Mouse (Mus musculus) heart, embryonic 15.5 days (tissue): ENCODE measurements around the gene Abca15. TPM values are rescaled to one million over a fixed set of nuclear protein-coding genes. Genes with fewer than 3 reads are reported as not detected.
A peak's percentile ranks its signal among the peaks of the same experiment; 100 is the strongest.
"Not testable (repeated sequence)": the region's sequence is repeated elsewhere in the genome, so short reads cannot be mapped to it uniquely, and the experiment has no call there.

Experiments
- ATAC-seq: fragments of 200-750 bp; cut with Nextera tagmentation; replicated peaks from 2 replicates; pipeline ENCODE4 v1.8.0; 2017; ENCODE audit warnings: low read depth, moderate TSS enrichment; ENCODE audit not compliant: insufficient number of reproducible peaks, insufficient read depth, low FRiP score
- H3K27ac ChIP-seq: fragments of 300-500 bp; sonication (generic); 2 replicates; pipeline ENCODE4 v1.5.1; 2015; ENCODE audit warnings: mild to moderate bottlenecking, inconsistent platforms
- H3K27me3 ChIP-seq: fragments of 300-500 bp; sonication (generic); 2 replicates; pipeline ENCODE4 v1.6.1; 2015; ENCODE audit warnings: inconsistent platforms
- H3K36me3 ChIP-seq: fragments of 300-500 bp; sonication (generic); 2 replicates; pipeline ENCODE4 v1.6.1; 2015; ENCODE audit warnings: mild to moderate bottlenecking, inconsistent platforms
- H3K4me1 ChIP-seq: fragments of 300-500 bp; sonication (generic); replicated peaks from 2 replicates; pipeline ENCODE4 v1.6.1; 2015; ENCODE audit warnings: inconsistent platforms
- H3K4me2 ChIP-seq: fragments of 300-500 bp; sonication (generic); 2 replicates; pipeline ENCODE4 v1.6.1; 2015; ENCODE audit warnings: inconsistent platforms, mild to moderate bottlenecking, moderate library complexity
- H3K4me3 ChIP-seq: fragments of 300-500 bp; sonication (generic); 2 replicates; pipeline ENCODE4 v1.5.1; 2015; ENCODE audit warnings: mild to moderate bottlenecking, inconsistent platforms
- H3K9ac ChIP-seq: fragments of 300-500 bp; sonication (generic); 2 replicates; pipeline ENCODE4 v1.6.1; 2015; ENCODE audit warnings: mild to moderate bottlenecking, inconsistent platforms
- H3K9me3 ChIP-seq: fragments of 300-500 bp; sonication (generic); replicated peaks from 2 replicates; pipeline ENCODE4 v1.6.1; 2016; ENCODE audit warnings: inconsistent platforms
- WGBS: fragments of 180-500 bp; shearing (Covaris S2); methylation state at CpG from one replicate; pipeline ENCODE4 v1.1.7; 2015; ENCODE audit warnings: mixed read lengths; 5-methylcytosine and 5-hydroxymethylcytosine counted together
- polyA plus RNA-seq: library from polyadenylated mRNA; unstranded; fragments of >200 nt; fragmentation: Nextera tagmentation; extraction: Ambion mirVana; gene quantifications from 2 replicates; pipeline ENCODE4 v1.2.1, GENCODE M21; 2015

Abca15 gene
- polyA plus RNA-seq: 0.15 TPM in 1 of 2 replicates, not detected in the other

DNA sequence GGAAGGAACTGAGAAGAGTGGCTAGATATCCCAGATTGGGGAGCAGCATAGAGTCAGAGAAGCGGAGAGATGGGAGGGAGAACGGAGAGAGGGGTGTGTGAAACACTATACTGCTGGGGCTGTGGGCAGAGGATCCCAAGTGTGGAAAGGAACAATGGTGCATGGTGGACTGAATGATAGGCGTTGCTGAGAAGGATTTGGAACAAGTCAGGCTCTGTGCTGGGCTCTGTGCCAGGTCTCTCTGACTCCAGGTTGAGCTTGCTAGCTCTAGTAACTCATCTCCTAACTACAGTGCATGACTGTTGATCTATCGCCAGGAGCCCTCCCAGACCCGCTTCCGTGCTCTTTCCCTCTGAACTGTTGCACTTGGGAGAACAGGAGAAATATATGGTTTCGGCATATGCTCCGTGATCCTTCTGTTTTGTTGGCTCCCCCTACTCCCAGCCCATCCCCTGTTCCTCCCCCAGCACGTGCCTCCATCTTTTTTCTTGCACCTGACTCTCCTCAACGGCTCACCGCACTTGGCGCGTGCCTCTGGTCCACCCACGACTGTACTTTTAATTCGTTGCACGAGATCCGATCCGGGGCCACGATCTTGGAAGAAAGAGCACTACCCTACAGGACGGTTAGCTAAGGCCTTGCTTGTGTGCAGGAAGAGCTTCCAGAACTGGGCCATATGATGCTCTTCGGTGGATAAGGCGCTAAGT lies at the start of gene Abca15:
Abca15 (plus strand) TSS at position 584 of the 707 bp plus-strand sequence.
- Histone ChIP-seq H3K27ac (no peak within 1 kb of the TSS), H3K4me2 (peak within 1 kb of the TSS; percentile 62), H3K9ac (0 out of 2 replicates have a peak within 1 kb of the TSS, but pooled peaks have one; percentile 7), H3K36me3 (no peaks in the 10 kb centered on the region), H3K9me3 (no peaks in the 10 kb centered on the region), H3K4me3 (peak within 1 kb of the TSS; percentile 25), H3K4me1 (peaks cover 6% of the 10 kb centered on the region), H3K27me3 (peaks cover 3% of the 10 kb centered on the region; the same call in 1 of the 2 replicates)
- 69% methylated on average over 22 of the region's 22 CpGs for WGBS
- peak; percentile 22; the same call in 1 of the 2 replicates for ATAC-seq

GRCm38 (mm10) chr7:120285286-120285685 lies 43.2 kb upstream of the Abca15 start:
- Histone ChIP-seq H3K36me3 (no peaks in the 10 kb centered on the region), H3K9ac (no peak overlapping the region), H3K27ac (no peak overlapping the region), H3K4me2 (no peak overlapping the region), H3K27me3 (no peaks in the 10 kb centered on the region), H3K9me3 (no peaks in the 10 kb centered on the region), H3K4me3 (no peak overlapping the region), H3K4me1 (no peaks in the 10 kb centered on the region)
- 55% methylated on average over 3 of the region's 3 CpGs for WGBS
- ATAC-seq: no peak

DNA sequence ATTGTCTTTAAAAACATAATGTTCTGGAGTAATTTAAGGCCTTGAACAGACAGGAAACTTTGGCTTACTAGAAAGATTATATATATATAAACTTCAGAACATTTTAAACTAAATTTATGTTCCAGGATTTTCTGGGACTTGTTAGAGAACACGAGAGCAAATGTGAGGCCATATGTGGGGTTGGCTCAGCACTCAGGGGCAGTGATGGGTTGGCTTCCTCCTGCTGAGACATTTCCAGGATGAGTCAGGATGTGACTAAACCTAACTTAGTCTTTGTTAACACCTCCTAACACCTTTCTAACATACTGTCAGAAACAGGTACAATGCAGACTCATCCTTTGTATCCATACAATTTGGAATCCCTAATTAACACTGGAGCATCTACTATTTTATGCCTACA lies 12.4 kb upstream of the Abca15 start:
- Histone ChIP-seq H3K4me2 (no peak overlapping the region), H3K4me1 (no peaks in the 10 kb centered on the region), H3K9ac (no peak overlapping the region), H3K9me3 (no peaks in the 10 kb centered on the region), H3K4me3 (no peak overlapping the region), H3K27me3 (no peaks in the 10 kb centered on the region), H3K36me3 (no peaks in the 10 kb centered on the region), H3K27ac (no peak overlapping the region)
- WGBS: 55% methylated on average over 1 of the region's 1 CpGs
- ATAC-seq: no peak

GRCm38 (mm10) chr7:120322963-120323362 lies 5.5 kb upstream of the Abca15 start:
- Histone ChIP-seq H3K4me1 (peaks cover 4% of the 10 kb centered on the region), H3K36me3 (no peaks in the 10 kb centered on the region), H3K4me2 (no peak overlapping the region), H3K9me3 (no peaks in the 10 kb centered on the region), H3K27me3 (no peaks in the 10 kb centered on the region), H3K9ac (no peak overlapping the region), H3K4me3 (no peak overlapping the region), H3K27ac (no peak overlapping the region)
- WGBS: 43% methylated on average over 4 of the region's 4 CpGs
- no peak for ATAC-seq

DNA sequence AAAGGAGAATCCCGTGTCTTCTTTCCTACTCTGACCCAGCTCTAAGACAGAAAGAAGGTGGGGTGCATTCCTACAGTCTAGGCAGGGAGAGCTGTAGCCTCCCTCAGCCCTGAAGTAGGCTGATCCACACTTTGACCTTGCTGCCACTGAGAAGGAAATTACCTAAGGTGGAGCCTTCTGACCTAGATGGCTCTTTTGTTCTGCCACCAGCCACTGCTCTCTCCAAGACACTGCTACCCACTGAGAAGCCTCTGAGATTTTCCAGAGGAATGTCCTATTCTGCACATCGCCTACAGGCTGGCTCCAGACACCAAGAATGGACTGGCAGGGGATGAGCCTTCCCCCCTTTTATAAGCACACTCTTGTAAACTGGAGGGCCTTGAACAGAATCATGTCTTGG lies 2.6 kb upstream of the Abca15 start:
- 67% methylated on average over 2 of the region's 2 CpGs for WGBS
- H3K9me3 ChIP-seq, H3K4me3 ChIP-seq, ATAC-seq, H3K9ac ChIP-seq, H3K27ac ChIP-seq, H3K4me1 ChIP-seq, H3K36me3 ChIP-seq, H3K27me3 ChIP-seq, H3K4me2 ChIP-seq: not testable (repeated sequence)

GRCm38 (mm10) chr7:120327220-120328073 lies 1.0 kb upstream of the Abca15 start:
- no peak for ATAC-seq

GRCm38 (mm10) chr7:120361159-120361558 lies 32.7 kb downstream of the Abca15 start:
- no peak for ATAC-seq
- WGBS: 39% methylated on average over 13 of the region's 13 CpGs
- no peaks in the 10 kb centered on the region for H3K4me1 ChIP-seq

More at GRCm38 (mm10) chr7:120327220-120328073, 1.0 kb upstream of the Abca15 start:
- Histone ChIP-seq H3K36me3 (no peaks in the 10 kb centered on the region), H3K4me1 (peaks cover 6% of the 10 kb centered on the region), H3K27ac (no peak overlapping the region), H3K4me2 (peak overlapping the region; percentile 62), H3K4me3 (peak overlapping the region; percentile 25), H3K9ac (0 out of 2 replicates have a peak overlapping the region, but pooled peaks have one; percentile 7), H3K27me3 (peaks cover 3% of the 10 kb centered on the region; the same call in 1 of the 2 replicates), H3K9me3 (no peaks in the 10 kb centered on the region)
- 17% methylated on average over 22 of the region's 22 CpGs for WGBS

GRCm38 (mm10) chr7:120409447-120409846 lies 81.0 kb downstream of the Abca15 start, which contains the start of gene Abca16:
Gene Abca16, plus strand, starts transcription at chr7:120409647.
- no peaks in the 10 kb centered on the region for H3K9me3 ChIP-seq
- H3K4me1 ChIP-seq: no peaks in the 10 kb centered on the region
- 62% methylated on average over 10 of the region's 10 CpGs for WGBS
- no peak within 1 kb of the TSS for H3K27ac ChIP-seq
- H3K27me3 ChIP-seq: no peaks in the 10 kb centered on the region
- no peaks in the 10 kb centered on the region for H3K36me3 ChIP-seq
- no peak within 1 kb of the TSS for H3K9ac ChIP-seq
- no peak within 1 kb of the TSS for H3K4me2 ChIP-seq
- no peak within 1 kb of the TSS for H3K4me3 ChIP-seq
- no peak for ATAC-seq

More at GRCm38 (mm10) chr7:120361159-120361558, 32.7 kb downstream of the Abca15 start:
- no peak overlapping the region for H3K27ac ChIP-seq
- H3K4me3 ChIP-seq: no peak overlapping the region
- no peaks in the 10 kb centered on the region for H3K36me3 ChIP-seq
- no peaks in the 10 kb centered on the region for H3K9me3 ChIP-seq
- no peak overlapping the region for H3K4me2 ChIP-seq
- no peaks in the 10 kb centered on the region for H3K27me3 ChIP-seq
- H3K9ac ChIP-seq: no peak overlapping the region

DNA sequence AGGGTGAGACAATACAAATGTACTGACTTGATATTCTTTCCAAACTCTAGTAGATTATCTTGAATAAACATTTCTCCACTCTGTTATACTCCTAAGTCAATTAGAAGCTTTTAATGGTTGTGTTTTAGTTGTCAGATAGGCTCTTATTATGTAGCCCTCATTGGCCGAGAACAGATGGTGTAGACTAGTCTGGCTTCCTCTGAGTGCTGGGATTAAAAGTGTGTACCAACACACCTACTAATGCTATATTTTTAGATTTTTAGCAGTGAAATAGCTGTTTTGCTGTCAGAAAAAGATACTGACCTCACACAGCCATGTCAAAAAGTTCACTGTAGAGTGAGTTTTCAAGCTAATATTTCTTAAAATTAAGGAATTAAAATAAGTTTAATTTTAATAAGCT lies 83.9 kb downstream of the Abca15 start:
- no peaks in the 10 kb centered on the region for H3K36me3 ChIP-seq
- no peak overlapping the region for H3K27ac ChIP-seq
- 72% methylated on average over 1 of the region's 1 CpGs for WGBS
- H3K4me2 ChIP-seq: no peak overlapping the region
- H3K27me3 ChIP-seq: no peaks in the 10 kb centered on the region
- H3K9me3 ChIP-seq: no peaks in the 10 kb centered on the region
- no peak overlapping the region for H3K4me3 ChIP-seq
- H3K4me1 ChIP-seq: no peaks in the 10 kb centered on the region
- ATAC-seq: no peak
- H3K9ac ChIP-seq: no peak overlapping the region

- Histone ChIP-seq H3K4me1 (no peaks in the 10 kb centered on the region), H3K9me3 (no peaks in the 10 kb centered on the region), H3K4me3 (no peak overlapping the region), H3K9ac (no peak overlapping the region), H3K36me3 (no peaks in the 10 kb centered on the region), H3K27ac (no peak overlapping the region), H3K27me3 (no peaks in the 10 kb centered on the region), H3K4me2 (no peak overlapping the region)
- WGBS: 27% methylated on average over 3 of the region's 3 CpGs
- ATAC-seq: no peak
Observed at GRCm38 (mm10) chr7:120426625-120427024, 98.2 kb downstream of the Abca15 start.

DNA sequence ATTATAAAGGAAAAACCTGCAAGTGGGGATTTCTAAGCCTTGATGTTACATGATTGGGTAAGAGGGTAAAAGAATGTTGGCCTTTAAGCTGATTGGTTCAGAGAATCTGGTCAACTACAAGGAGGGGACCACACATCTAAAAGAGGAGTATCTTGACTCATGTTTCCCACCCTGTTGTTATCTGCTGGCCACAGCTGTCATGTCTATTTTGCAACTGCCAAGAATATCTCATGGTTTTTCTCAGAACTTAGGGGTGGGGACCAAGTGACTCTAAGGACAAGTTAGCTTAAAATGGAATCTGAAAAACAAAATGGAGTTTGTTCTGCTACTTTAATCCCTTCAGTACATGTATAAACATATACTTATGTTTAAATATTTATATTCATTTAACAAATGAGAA lies 103.0 kb downstream of the Abca15 start:
- Histone ChIP-seq H3K9ac (no peak overlapping the region), H3K9me3 (no peaks in the 10 kb centered on the region), H3K27ac (no peak overlapping the region), H3K27me3 (no peaks in the 10 kb centered on the region), H3K4me2 (no peak overlapping the region), H3K4me3 (no peak overlapping the region), H3K36me3 (no peaks in the 10 kb centered on the region), H3K4me1 (no peaks in the 10 kb centered on the region)
- ATAC-seq: no peak
